Mouse (Mus musculus): ENCODE measurements around the gene Strn4. TPM values are rescaled to one million over a fixed set of nuclear protein-coding genes. Genes with fewer than 3 reads are reported as not detected.

Gene Strn4
- total and polyA plus RNA-seq, 2 experiments from 2014 or later = 61.1 to 128 TPM

GRCm38 (mm10) chr7:16810920-16811648, 4.6 kb upstream of the Strn4 start:
- Histone ChIP-seq H3K36me3 (replicated peaks; ENCODE audit: control insufficient read depth, insufficient read depth, low read length) (peaks cover 44% of the 10 kb centered on the region), H3K27ac (ENCODE audit: low read depth) (no peak overlapping the region), H3K4me2 (ENCODE audit: low read depth, low read length) (peak overlapping the region; percentile 65), H3K9ac (replicated peaks; ENCODE audit: low read depth, low read length) (no peak overlapping the region), H3K9me3 (replicated peaks; ENCODE audit: control insufficient read depth, low read length) (no peaks in the 10 kb centered on the region), H3K27me3 (ENCODE audit: control insufficient read depth, insufficient read depth, low read length) (no peaks in the 10 kb centered on the region), H3K4me1 (ENCODE audit: control insufficient read depth, insufficient read depth) (peaks cover 5% of the 10 kb centered on the region; the same call in 1 of the 2 replicates), H3K4me3 (ENCODE audit: low read depth, low read length) (peak overlapping the region; percentile 28)
- ATAC-seq (ENCODE audit: insufficient read depth, low read depth) = peak; percentile 47
- TF ChIP-seq EP300 (IDR thresholded peaks at IDR 0.05; ENCODE audit: low read depth) = no peak
- TF ChIP-seq CTCF (IDR thresholded peaks at IDR 0.05; ENCODE audit: low read depth) = peak; percentile 19; the same call in 1 of the 2 replicates
- WGBS = 21% methylated on average over 86 of the region's 90 CpGs
- DNase-seq (ENCODE audit: low spot score) = peak; percentile 30

GRCm38 (mm10) chr7:16811649-16812070, 4.0 kb upstream of the Strn4 start:
- H3K4me2 ChIP-seq (ENCODE audit: low read depth, low read length) = peak overlapping the region; percentile 65
- 41% methylated on average over 17 of the region's 17 CpGs for WGBS
- H3K9me3 ChIP-seq (replicated peaks; ENCODE audit: control insufficient read depth, low read length) = no peaks in the 10 kb centered on the region
- ATAC-seq (ENCODE audit: insufficient read depth, low read depth) (no peak), DNase-seq (ENCODE audit: low spot score) (no peak)
- H3K4me1 ChIP-seq (ENCODE audit: control insufficient read depth, insufficient read depth) = peaks cover 5% of the 10 kb centered on the region; the same call in 1 of the 2 replicates
- H3K27me3 ChIP-seq (ENCODE audit: control insufficient read depth, insufficient read depth, low read length) = no peaks in the 10 kb centered on the region
- peaks cover 39% of the 10 kb centered on the region for H3K36me3 ChIP-seq (replicated peaks; ENCODE audit: control insufficient read depth, insufficient read depth, low read length)
- H3K27ac ChIP-seq (ENCODE audit: low read depth) = no peak overlapping the region
- TF ChIP-seq CTCF (IDR thresholded peaks at IDR 0.05; ENCODE audit: low read depth) = no peak
- TF ChIP-seq EP300 (IDR thresholded peaks at IDR 0.05; ENCODE audit: low read depth) = no peak
- peak overlapping the region; percentile 28; the same call in 1 of the 2 replicates for H3K4me3 ChIP-seq (ENCODE audit: low read depth, low read length)
- H3K9ac ChIP-seq (replicated peaks; ENCODE audit: low read depth, low read length) = no peak overlapping the region

- 76% methylated on average over 2 of the region's 2 CpGs for WGBS
- no peak for TF ChIP-seq EP300 (IDR thresholded peaks at IDR 0.05; ENCODE audit: low read depth)
- peak; percentile 38 for TF ChIP-seq CTCF (IDR thresholded peaks at IDR 0.05; ENCODE audit: low read depth)
- H3K9ac ChIP-seq (replicated peaks; ENCODE audit: low read depth, low read length) = no peak overlapping the region
- no peak overlapping the region for H3K4me3 ChIP-seq (ENCODE audit: low read depth, low read length)
- peaks cover 12% of the 10 kb centered on the region for H3K4me1 ChIP-seq (ENCODE audit: control insufficient read depth, insufficient read depth)
- DNase-seq (ENCODE audit: low spot score) (no peak), ATAC-seq (ENCODE audit: insufficient read depth, low read depth) (no peak)
- H3K36me3 ChIP-seq (replicated peaks; ENCODE audit: control insufficient read depth, insufficient read depth, low read length) = peaks cover 38% of the 10 kb centered on the region
- no peak overlapping the region for H3K4me2 ChIP-seq (ENCODE audit: low read depth, low read length)
- H3K9me3 ChIP-seq (replicated peaks; ENCODE audit: control insufficient read depth, low read length) = no peaks in the 10 kb centered on the region
- no peaks in the 10 kb centered on the region for H3K27me3 ChIP-seq (ENCODE audit: control insufficient read depth, insufficient read depth, low read length)
- H3K27ac ChIP-seq (ENCODE audit: low read depth) = no peak overlapping the region
Observed at GRCm38 (mm10) chr7:16812505-16812904, 3.2 kb upstream of the Strn4 start.

GRCm38 (mm10) chr7:16816078-16816474, 387 bp downstream of the Strn4 start:
- Histone ChIP-seq H3K9me3 (replicated peaks; ENCODE audit: control insufficient read depth, low read length) (no peaks in the 10 kb centered on the region), H3K4me2 (ENCODE audit: low read depth, low read length) (peak overlapping the region; percentile 95), H3K4me1 (ENCODE audit: control insufficient read depth, insufficient read depth) (peaks cover 46% of the 10 kb centered on the region), H3K9ac (replicated peaks; ENCODE audit: low read depth, low read length) (peak overlapping the region; percentile 97), H3K4me3 (ENCODE audit: low read depth, low read length) (peak overlapping the region; percentile 95), H3K27me3 (ENCODE audit: control insufficient read depth, insufficient read depth, low read length) (no peaks in the 10 kb centered on the region), H3K36me3 (replicated peaks; ENCODE audit: control insufficient read depth, insufficient read depth, low read length) (peaks cover 16% of the 10 kb centered on the region; the same call in 1 of the 2 replicates), H3K27ac (ENCODE audit: low read depth) (peak overlapping the region; percentile 91)
- TF ChIP-seq CTCF (IDR thresholded peaks at IDR 0.05; ENCODE audit: low read depth) (no peak), EP300 (IDR thresholded peaks at IDR 0.05; ENCODE audit: low read depth) (no peak)
- DNase-seq (ENCODE audit: low spot score) (peak; percentile 81), ATAC-seq (ENCODE audit: insufficient read depth, low read depth) (peak; percentile 84)
- WGBS = 2% methylated on average over 32 of the region's 55 CpGs

GRCm38 (mm10) chr7:16816475-16817122, 910 bp downstream of the Strn4 start, which contains the start of gene Fkrp:
Fkrp (minus strand) TSS chr7:16816732.
- Histone ChIP-seq H3K9me3 (replicated peaks; ENCODE audit: control insufficient read depth, low read length) (no peaks in the 10 kb centered on the region), H3K4me1 (ENCODE audit: control insufficient read depth, insufficient read depth) (peaks cover 51% of the 10 kb centered on the region), H3K9ac (replicated peaks; ENCODE audit: low read depth, low read length) (peak within 1 kb of the TSS; percentile 97), H3K4me2 (ENCODE audit: low read depth, low read length) (peak within 1 kb of the TSS; percentile 95), H3K27ac (ENCODE audit: low read depth) (peak within 1 kb of the TSS; percentile 91), H3K27me3 (ENCODE audit: control insufficient read depth, insufficient read depth, low read length) (no peaks in the 10 kb centered on the region), H3K36me3 (replicated peaks; ENCODE audit: control insufficient read depth, insufficient read depth, low read length) (peaks cover 16% of the 10 kb centered on the region; the same call in 1 of the 2 replicates), H3K4me3 (ENCODE audit: low read depth, low read length) (peak within 1 kb of the TSS; percentile 95)
- 1% methylated on average over 49 of the region's 64 CpGs for WGBS
- TF ChIP-seq CTCF (IDR thresholded peaks at IDR 0.05; ENCODE audit: low read depth) (no peak), EP300 (IDR thresholded peaks at IDR 0.05; ENCODE audit: low read depth) (no peak)
- ATAC-seq (ENCODE audit: insufficient read depth, low read depth) (peak; percentile 83), DNase-seq (ENCODE audit: low spot score) (peak; percentile 53)
